Mouse (Mus musculus): Measurements from ENCODE around the gene Ddb2.

The Ddb2 gene

DNA sequence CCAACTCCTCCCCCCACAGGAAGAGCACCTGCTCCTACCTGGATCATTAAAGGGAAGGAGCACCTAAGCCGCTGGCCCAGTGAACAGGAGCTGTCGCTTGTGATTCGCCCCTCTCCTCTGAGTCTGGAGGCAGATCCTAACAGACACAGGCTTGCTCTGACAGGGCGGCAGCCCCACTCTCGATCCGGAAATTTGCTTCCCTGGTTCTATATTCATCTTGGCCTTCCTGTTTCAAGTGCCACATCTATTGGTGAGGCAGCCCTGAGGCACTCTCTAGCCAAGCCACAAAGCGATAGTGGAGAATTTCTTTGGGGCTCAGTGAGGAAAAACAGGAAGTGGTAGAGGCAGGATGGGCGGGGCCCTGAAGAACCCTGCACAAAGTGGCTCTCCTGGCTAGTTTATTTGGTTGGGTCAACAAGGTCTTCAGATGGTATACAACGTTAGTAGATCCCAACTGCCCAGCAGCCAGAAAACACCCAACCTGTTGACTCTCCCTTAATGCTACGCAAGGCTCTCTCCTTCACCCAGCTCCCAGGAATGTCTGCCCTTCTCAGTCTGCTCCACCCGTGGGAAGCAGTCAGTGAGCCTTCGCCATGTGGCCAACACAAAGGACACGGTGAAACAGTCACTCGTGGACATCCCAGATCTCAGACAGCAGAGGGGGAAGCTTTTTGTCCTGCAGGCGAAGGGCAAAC, 52.9 kb downstream of the Ddb2 start, which contains the start of gene Madd:
TSS of gene Madd (minus strand) at position 127 of the 695 bp plus-strand sequence.
- DNase-seq = peak; percentile 79

- peak; percentile 99 for DNase-seq
Measured at GRCm38 (mm10) chr2:91183148-91183513, 53.7 kb downstream of the Ddb2 start.

DNA sequence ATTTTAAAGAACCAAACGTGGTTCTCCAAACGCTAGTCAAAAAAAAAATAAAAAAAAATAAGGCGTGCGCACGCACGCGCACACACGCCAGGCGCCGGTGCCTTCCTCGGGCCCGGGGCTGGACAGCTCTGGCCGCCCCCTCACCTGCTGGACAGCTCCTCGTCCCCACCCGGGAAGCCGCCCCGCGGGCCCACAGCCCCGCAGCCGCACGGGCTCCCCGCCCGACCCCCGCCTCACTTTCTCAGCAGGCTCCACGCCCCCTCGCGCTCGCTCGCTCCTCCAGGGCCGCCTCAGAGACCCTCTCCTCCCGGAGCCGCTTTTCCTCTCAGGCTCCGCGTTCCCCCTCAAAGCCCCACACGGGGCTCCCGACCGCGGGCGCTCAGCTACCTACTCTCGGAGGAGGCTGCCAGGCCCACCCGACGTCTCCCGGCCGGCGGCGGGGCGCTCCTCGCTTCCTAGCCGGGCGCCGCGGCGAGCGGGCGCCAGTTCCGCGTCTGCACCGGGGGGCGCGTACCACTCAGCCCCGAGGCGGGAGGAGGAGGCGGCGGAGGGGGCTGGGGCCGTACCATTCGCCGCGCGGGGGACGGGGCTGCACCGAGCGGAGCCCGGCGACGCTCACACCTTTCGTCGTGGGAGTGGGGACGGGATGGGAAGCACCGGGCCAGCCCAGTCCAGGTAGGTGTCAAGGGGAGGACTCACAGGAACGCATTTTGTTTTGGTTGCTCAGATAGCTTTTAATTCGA, 54.2 kb downstream of the Ddb2 start:
- peak; percentile 97 for DNase-seq

DNA sequence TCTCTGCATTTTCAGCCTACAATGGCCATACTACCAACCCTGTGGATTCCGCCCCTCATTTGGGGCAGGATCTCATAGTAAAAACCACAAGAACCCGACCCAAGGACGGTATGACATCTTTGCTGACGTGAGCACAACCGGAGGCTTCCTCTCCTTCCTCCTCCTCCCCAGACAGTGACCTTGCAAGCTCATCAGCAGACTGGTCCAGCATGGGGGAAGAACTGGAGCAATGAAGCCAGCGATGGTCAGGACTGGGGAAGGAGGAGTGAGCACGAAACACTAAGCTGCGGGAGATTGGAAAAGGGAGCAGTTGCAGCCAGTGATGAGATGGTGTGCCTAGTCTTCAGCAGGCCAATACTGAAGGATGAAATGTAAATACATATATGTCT, 54.8 kb downstream of the Ddb2 start:
- DNase-seq = peak; percentile 27

DNA sequence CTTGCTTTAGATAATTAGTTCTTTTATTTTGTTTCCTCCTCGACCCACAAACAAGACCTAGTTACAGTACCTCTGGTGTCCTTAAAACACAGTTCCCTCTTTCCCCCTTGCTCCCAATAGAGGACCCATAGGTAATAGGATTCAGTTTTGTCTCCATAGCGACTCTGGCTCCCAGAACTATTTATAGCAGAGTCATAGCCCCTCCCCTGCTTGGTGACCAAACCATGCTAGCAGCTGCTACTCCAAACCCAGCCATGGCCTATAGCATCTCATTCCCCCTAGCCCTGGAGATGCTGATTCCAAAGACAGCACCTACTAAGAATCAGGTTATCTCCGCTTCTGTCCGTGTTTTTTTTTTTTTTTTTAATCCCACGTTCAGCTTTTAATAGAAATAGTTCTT, 56.1 kb downstream of the Ddb2 start:
- no peak for DNase-seq

DNA sequence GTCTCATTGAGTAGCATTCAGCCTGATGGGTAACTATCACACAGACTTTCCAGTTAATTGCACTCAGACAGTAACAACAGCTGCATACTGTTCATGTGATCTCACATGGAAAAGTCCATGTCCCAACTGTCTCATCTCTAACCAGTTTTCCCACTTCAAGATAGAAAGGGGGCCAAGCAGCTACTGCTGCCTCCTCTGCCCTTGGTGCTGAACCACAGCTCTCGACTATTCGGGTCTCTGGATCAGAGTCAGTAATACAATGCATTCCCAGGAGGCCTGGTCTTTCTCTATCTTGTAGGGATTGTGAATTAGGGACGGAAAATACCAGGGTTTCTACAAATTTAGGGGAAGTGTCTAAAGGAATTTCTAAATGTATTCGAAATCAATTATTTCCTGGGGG, 57.0 kb downstream of the Ddb2 start:
- DNase-seq = no peak

DNA sequence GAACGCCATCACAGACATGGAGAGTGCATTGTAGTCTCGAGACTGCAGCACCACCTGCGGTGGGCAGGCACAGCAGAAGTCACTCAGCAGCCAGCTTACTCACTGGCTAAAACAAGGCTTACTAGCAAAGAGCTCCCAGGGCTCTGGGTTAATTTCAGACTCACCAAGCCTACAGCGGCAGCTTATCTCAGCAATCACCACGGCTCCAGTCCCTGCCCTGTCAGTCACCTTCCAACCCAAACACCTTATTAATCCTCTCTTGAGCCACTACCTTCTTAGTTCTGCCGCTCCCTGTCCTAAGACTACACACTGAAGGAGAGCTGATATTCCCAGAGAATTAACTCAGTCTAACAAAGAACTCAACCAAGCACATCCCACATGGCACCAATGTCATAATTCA, 60.5 kb downstream of the Ddb2 start:
- no peak for DNase-seq

GRCm38 (mm10) chr2:91175490-91175889, 61.3 kb downstream of the Ddb2 start:
- DNase-seq = no peak

DNA sequence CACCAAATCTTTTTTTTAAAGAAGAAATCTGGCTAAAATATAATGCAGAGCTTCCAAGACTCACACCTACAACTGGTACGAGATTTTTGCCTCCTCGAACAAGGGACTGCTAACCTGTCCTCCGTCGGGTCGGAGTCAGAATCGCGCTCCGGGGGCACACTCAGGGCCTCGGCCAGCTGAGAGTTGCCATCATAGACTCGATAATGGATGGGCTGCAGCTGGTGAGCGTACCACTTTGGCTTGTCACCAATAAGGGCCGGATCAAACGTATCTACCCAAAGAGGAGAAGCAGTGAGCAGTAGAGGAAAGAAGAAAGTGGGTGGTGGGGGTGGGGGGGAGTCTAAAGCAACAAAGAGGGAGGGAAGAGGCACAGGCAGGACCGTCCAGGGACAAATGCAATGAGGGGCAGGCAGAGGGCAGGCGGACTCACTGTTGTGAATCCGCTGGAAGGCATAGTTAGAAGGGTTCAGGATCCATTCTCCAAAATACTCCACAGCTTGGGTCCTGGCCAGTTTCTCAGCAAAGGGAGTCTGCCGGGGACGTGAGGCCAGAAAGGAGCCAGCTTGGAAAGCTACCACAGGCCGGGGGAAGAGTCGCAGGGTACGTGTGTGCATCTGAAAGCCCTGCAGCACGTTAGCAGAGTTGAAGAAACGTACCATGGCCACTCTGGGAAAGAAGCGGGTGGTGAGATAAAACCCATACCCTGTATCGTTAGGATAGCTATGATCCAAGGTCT, 67.0 kb downstream of the Ddb2 start:
- no peak for DNase-seq

GRCm38 (mm10) chr2:91167629-91168028, 69.2 kb downstream of the Ddb2 start:
- DNase-seq = no peak

GRCm38 (mm10) chr2:91164991-91165390, 71.8 kb downstream of the Ddb2 start:
- DNase-seq = no peak

- DNase-seq = no peak
Measured at GRCm38 (mm10) chr2:91163532-91163931, 73.2 kb downstream of the Ddb2 start.

- DNase-seq = no peak
Measured at GRCm38 (mm10) chr2:91162952-91163351, 73.8 kb downstream of the Ddb2 start.
